Comparison of ENCODE assay signal across 8 mouse cellular contexts in the genomic region with DNA sequence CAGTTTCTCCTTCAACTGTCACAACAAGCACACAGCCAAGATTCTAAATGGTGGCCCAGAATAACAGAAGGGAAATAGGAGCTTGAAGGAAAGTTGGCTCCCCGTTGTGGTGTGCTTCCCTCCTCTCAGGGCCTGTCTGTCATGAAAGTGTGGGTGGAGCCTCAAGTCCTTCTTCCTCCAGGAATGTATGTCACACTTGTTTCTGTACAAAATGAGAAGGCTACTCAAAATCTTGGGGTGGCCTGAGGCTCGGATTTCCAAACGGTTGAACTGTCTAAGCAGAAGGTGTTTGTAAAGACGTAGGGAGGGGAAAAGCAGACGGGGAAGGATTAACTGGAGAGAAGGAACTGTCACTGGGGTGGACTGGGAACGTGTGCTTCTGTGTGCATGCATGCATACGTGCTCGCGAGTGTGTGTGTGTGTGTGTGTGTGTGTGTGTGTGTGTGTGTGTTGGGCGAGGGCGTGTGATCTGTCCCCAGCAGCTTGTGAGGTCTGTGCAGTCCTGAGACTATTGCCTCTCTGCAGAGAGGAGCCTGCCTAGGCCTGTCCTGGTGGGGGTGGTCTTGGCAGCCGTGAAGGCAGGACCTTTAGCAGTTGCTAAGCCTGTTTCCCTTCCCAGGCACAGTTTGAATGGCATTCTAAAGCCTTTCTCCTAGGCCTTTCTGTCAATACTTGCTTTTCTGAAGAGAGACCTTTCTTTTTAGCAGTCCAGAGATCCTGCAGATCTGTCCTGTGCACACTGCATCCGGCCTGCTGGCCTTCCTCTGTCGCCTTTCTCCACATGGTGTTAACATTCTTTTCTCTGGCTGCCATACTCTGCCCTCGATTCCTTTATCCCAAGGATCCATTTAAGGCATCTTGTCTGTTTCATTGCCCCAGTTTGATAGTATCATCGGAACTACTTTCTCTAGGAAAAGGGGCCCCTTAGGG. TPM values are rescaled to one million over a fixed set of nuclear protein-coding genes. Genes with fewer than 3 reads are reported as not detected.
DNase-seq lines count a peak whose midpoint lies in the region; ATAC-seq and TF ChIP-seq lines count a peak whose summit lies in the region.

No protein-coding gene starts in this region.

- no peak for TF ChIP-seq CTCF in kidney, postnatal 0 days (IDR thresholded peaks at IDR 0.05; ENCODE audit: low read depth)

- peak; percentile 83 for DNase-seq in kidney, postnatal 0 days (ENCODE audit: low spot score)
- no peak for DNase-seq in kidney, postnatal 36 days
- DNase-seq in embryonic facial prominence, embryonic 11.5 days (ENCODE audit: low spot score): peak; percentile 62
- no peak for DNase-seq in adrenal gland, adult 8-10 months
- no peak for DNase-seq in kidney, postnatal 25 days
- DNase-seq in layer of hippocampus, postnatal 10 days (ENCODE audit: low spot score in 2 of 2): no peak

- no peak overlapping the region for H3K4me3 ChIP-seq in kidney, postnatal 0 days (replicated peaks; ENCODE audit: low read depth, low read length)
- no peak overlapping the region for H3K4me3 ChIP-seq in embryonic facial prominence, embryonic 11.5 days (ENCODE audit: low read depth, low read length)
- no peak overlapping the region for H3K4me3 ChIP-seq in heart, embryonic 16.5 days (ENCODE audit: low read length)
- H3K4me3 ChIP-seq in midbrain, embryonic 13.5 days (replicated peaks): no peak overlapping the region

- no peaks in the 10 kb centered on the region for H3K27me3 ChIP-seq in kidney, postnatal 0 days (ENCODE audit: insufficient read depth, low read length)
- H3K27me3 ChIP-seq in embryonic facial prominence, embryonic 11.5 days (ENCODE audit: control insufficient read depth, insufficient read depth, low read length): no peaks in the 10 kb centered on the region
- no peaks in the 10 kb centered on the region for H3K27me3 ChIP-seq in heart, embryonic 16.5 days (ENCODE audit: control insufficient read depth, insufficient read depth, low read length)
- H3K27me3 ChIP-seq in midbrain, embryonic 13.5 days: no peaks in the 10 kb centered on the region

- no peaks in the 10 kb centered on the region for H3K36me3 ChIP-seq in kidney, postnatal 0 days (ENCODE audit: insufficient read depth, low read length)
- H3K36me3 ChIP-seq in embryonic facial prominence, embryonic 11.5 days (replicated peaks; ENCODE audit: control insufficient read depth, insufficient read depth, low read depth, low read length): no peaks in the 10 kb centered on the region
- H3K36me3 ChIP-seq in heart, embryonic 16.5 days (ENCODE audit: control insufficient read depth, insufficient read depth): no peaks in the 10 kb centered on the region
- H3K36me3 ChIP-seq in midbrain, embryonic 13.5 days: no peaks in the 10 kb centered on the region

- ATAC-seq in kidney, postnatal 0 days (replicated peaks; ENCODE audit: low FRiP score, low read depth): no peak
- ATAC-seq in embryonic facial prominence, embryonic 11.5 days (replicated peaks; ENCODE audit: insufficient number of reproducible peaks, low FRiP score, low TSS enrichment, low read depth): peak; percentile 66; the same call in 1 of the 2 replicates
- ATAC-seq in heart, embryonic 16.5 days (replicated peaks; ENCODE audit: extremely low read depth, insufficient read depth, low FRiP score): 0 out of 2 replicates have a peak, but pooled peaks have one; percentile 15
- ATAC-seq in midbrain, embryonic 13.5 days: peak; percentile 75; the same call in 1 of the 2 replicates

- H3K4me1 ChIP-seq in kidney, postnatal 0 days (replicated peaks; ENCODE audit: insufficient read depth, low read length): peaks cover 16% of the 10 kb centered on the region
- H3K4me1 ChIP-seq in embryonic facial prominence, embryonic 11.5 days (ENCODE audit: control insufficient read depth, insufficient read depth, low read length): peaks cover 5% of the 10 kb centered on the region
- peaks cover 60% of the 10 kb centered on the region for H3K4me1 ChIP-seq in heart, embryonic 16.5 days (ENCODE audit: control insufficient read depth, insufficient read depth, low read length)
- H3K4me1 ChIP-seq in midbrain, embryonic 13.5 days (replicated peaks): peaks cover 21% of the 10 kb centered on the region

- 49% methylated on average over 16 of the region's 16 CpGs for WGBS in kidney, postnatal 0 days
- WGBS in embryonic facial prominence, embryonic 11.5 days: 41% methylated on average over 16 of the region's 16 CpGs
- WGBS in heart, embryonic 16.5 days: 47% methylated on average over 16 of the region's 16 CpGs
- 29% methylated on average over 15 of the region's 16 CpGs for WGBS in midbrain, embryonic 13.5 days

- peak overlapping the region; percentile 66 for H3K27ac ChIP-seq in kidney, postnatal 0 days
- H3K27ac ChIP-seq in embryonic facial prominence, embryonic 11.5 days (replicated peaks; ENCODE audit: low read depth, low read length): peak overlapping the region; percentile 39; the same call in 1 of the 2 replicates
- H3K27ac ChIP-seq in heart, embryonic 16.5 days (ENCODE audit: low read length): peak overlapping the region; percentile 86
- peak overlapping the region; percentile 54; the same call in 1 of the 2 replicates for H3K27ac ChIP-seq in midbrain, embryonic 13.5 days

- H3K4me2 ChIP-seq in kidney, postnatal 0 days (ENCODE audit: low read length): no peak overlapping the region
- no peak overlapping the region for H3K4me2 ChIP-seq in embryonic facial prominence, embryonic 11.5 days (ENCODE audit: low read depth, low read length)
- no peak overlapping the region for H3K4me2 ChIP-seq in heart, embryonic 16.5 days (ENCODE audit: low read depth, low read length)
- H3K4me2 ChIP-seq in midbrain, embryonic 13.5 days (replicated peaks): no peak overlapping the region

- H3K9ac ChIP-seq in kidney, postnatal 0 days (ENCODE audit: low read depth, low read length): no peak overlapping the region
- no peak overlapping the region for H3K9ac ChIP-seq in embryonic facial prominence, embryonic 11.5 days (replicated peaks; ENCODE audit: low read length)
- H3K9ac ChIP-seq in heart, embryonic 16.5 days (ENCODE audit: low read length): no peak overlapping the region
- H3K9ac ChIP-seq in midbrain, embryonic 13.5 days (replicated peaks): no peak overlapping the region

- no peaks in the 10 kb centered on the region for H3K9me3 ChIP-seq in kidney, postnatal 0 days (replicated peaks; ENCODE audit: low read length)
- H3K9me3 ChIP-seq in embryonic facial prominence, embryonic 11.5 days (replicated peaks; ENCODE audit: control insufficient read depth, low read length): no peaks in the 10 kb centered on the region
- H3K9me3 ChIP-seq in heart, embryonic 16.5 days (replicated peaks; ENCODE audit: control insufficient read depth, low read length): no peaks in the 10 kb centered on the region
- no peaks in the 10 kb centered on the region for H3K9me3 ChIP-seq in midbrain, embryonic 13.5 days

RNA-seq across cellular contexts. Expression of gene Itgb5, which starts 53.8 kb away (rescaled TPM):
- polyA plus RNA-seq in kidney, postnatal 0 days (2015; fragmentation: Nextera tagmentation; extraction: Ambion mirVana): 48.6 and 53.2 TPM in 2 replicates
- 77.7 and 80.3 TPM in 2 replicates for polyA plus RNA-seq in embryonic facial prominence, embryonic 11.5 days (2014; fragmentation: Nextera tagmentation; extraction: Ambion mirVana)
- 29.4 and 50.3 TPM in 2 replicates for polyA plus RNA-seq in heart, embryonic 16.5 days (2015; fragmentation: Nextera tagmentation; extraction: Ambion mirVana)
- polyA plus RNA-seq in midbrain, embryonic 13.5 days (2015; fragmentation: Nextera tagmentation; extraction: Ambion mirVana): 5.3 and 10.3 TPM in 2 replicates
- 100 to 1,000 TPM; 230 to 292 (median 261) TPM for total RNA-seq in adrenal gland, adult 8-10 months (2022)
- 10 to 100 TPM; 33.7 to 37.6 TPM for total RNA-seq in layer of hippocampus, postnatal 10 days (2021)

Comparison
In these comparisons a context has a peak if more than half of its experiments do, and no peak if none do; other contexts are left out.
1. DNase-seq: peak in kidney, postnatal 0 days (single experiment) and embryonic facial prominence, embryonic 11.5 days (single experiment); none in kidney, postnatal 36 days (0 of 2), adrenal gland, adult 8-10 months (single experiment), kidney, postnatal 25 days (0 of 2) and layer of hippocampus, postnatal 10 days (0 of 2).
2. Peak in every context shown above with its lines, with median percentiles within 50 percentile points of each other: H3K27ac ChIP-seq.